Mouse (Mus musculus) liver, postnatal 0 days (tissue): Measurements from ENCODE around the gene Men1. TPM values are rescaled to one million over a fixed set of nuclear protein-coding genes. Genes with fewer than 3 reads are reported as not detected.

Experiments
- ATAC-seq: fragments of 200-750 bp; cut with Nextera tagmentation; 2 replicates; pipeline ENCODE4 v1.8.0; 2017; ENCODE audit warnings: mild to moderate bottlenecking, moderate library complexity
- DNase-seq: peaks from one replicate; pipeline ENCODE4 v3.0.0-alpha.2; 2016
- H3K27ac ChIP-seq: fragments of 300-500 bp; sonication (generic); 2 replicates; pipeline ENCODE4 v1.5.1; 2014; ENCODE audit warnings: antibody characterized with exemption, moderate library complexity, mild to moderate bottlenecking, low read depth
- H3K27me3 ChIP-seq: fragments of 300-500 bp; sonication (generic); 2 replicates; pipeline ENCODE4 v1.6.1; 2014; ENCODE audit warnings: low read length, control low read depth, mixed read lengths; ENCODE audit not compliant: insufficient read depth
- H3K36me3 ChIP-seq: fragments of 300-500 bp; sonication (generic); replicated peaks from 2 replicates; pipeline ENCODE4 v1.6.1; 2014; ENCODE audit warnings: mild to moderate bottlenecking, control low read depth, low read length, moderate library complexity, mixed read lengths; ENCODE audit not compliant: insufficient read depth
- H3K4me1 ChIP-seq: fragments of 300-500 bp; sonication (generic); 2 replicates; pipeline ENCODE4 v1.6.1; 2014; ENCODE audit warnings: antibody characterized with exemption, mild to moderate bottlenecking, control low read depth; ENCODE audit not compliant: insufficient read depth
- H3K4me2 ChIP-seq: fragments of 300-500 bp; sonication (generic); 2 replicates; pipeline ENCODE4 v1.6.1; 2014; ENCODE audit warnings: low read depth, mild to moderate bottlenecking, low read length, moderate library complexity, mixed read lengths
- H3K4me3 ChIP-seq: fragments of 300-500 bp; sonication (generic); 2 replicates; pipeline ENCODE4 v1.5.1; 2014; ENCODE audit warnings: low read depth, low read length
- H3K9ac ChIP-seq: fragments of 300-500 bp; sonication (generic); replicated peaks from 2 replicates; pipeline ENCODE4 v1.6.1; 2014; ENCODE audit warnings: mild to moderate bottlenecking, moderate library complexity
- H3K9me3 ChIP-seq: fragments of 300-500 bp; sonication (generic); 2 replicates; pipeline ENCODE4 v1.6.1; 2016; ENCODE audit warnings: mild to moderate bottlenecking, control low read depth, low read length, mixed read lengths
- CTCF ChIP-seq: sonication (generic); IDR thresholded peaks from 2 replicates; pipeline ENCODE4 v1.5.1; 2016; ENCODE audit warnings: antibody characterized with exemption, low read depth
- EP300 ChIP-seq: IDR thresholded peaks from 2 replicates; pipeline ENCODE4 v1.6.1; 2016; ENCODE audit warnings: antibody characterized with exemption, low read depth, mild to moderate bottlenecking
- WGBS: fragments of 180-500 bp; shearing (Covaris S2); extraction: QIAGEN DNeasy Blood & Tissue Kit; methylation state at CpG from one replicate; pipeline ENCODE4 v1.1.7; 2014; ENCODE audit not compliant: insufficient replicate concordance; 5-methylcytosine and 5-hydroxymethylcytosine counted together
- polyA plus RNA-seq: library from polyadenylated mRNA; unstranded; fragments of >200 nt; fragmentation: Nextera tagmentation; extraction: Ambion mirVana; gene quantifications from 2 replicates; pipeline ENCODE4 v1.2.1, GENCODE M21; 2015

Men1 gene
- polyA plus RNA-seq, 1 experiment from 2014 or later = 10.0 TPM

- ATAC-seq (no peak), DNase-seq (no peak)
- TF ChIP-seq CTCF = no peak
- no peak for TF ChIP-seq EP300
- Histone ChIP-seq H3K27ac (no peak overlapping the region), H3K9me3 (no peaks in the 10 kb centered on the region), H3K4me2 (no peak overlapping the region), H3K27me3 (no peaks in the 10 kb centered on the region), H3K4me3 (no peak overlapping the region), H3K9ac (no peak overlapping the region), H3K4me1 (0 out of 2 replicates have a peak, but pooled peaks cover 7% of the 10 kb centered on the region), H3K36me3 (peaks cover 4% of the 10 kb centered on the region)
- 36% methylated on average over 5 of the region's 5 CpGs for WGBS
Observed at GRCm38 (mm10) chr19:6383470-6383869, 48.7 kb downstream of the Men1 start.

GRCm38 (mm10) chr19:6384128-6384527 lies 49.3 kb downstream of the Men1 start, which contains the start of gene Pygm:
Pygm (plus strand) TSS chr19:6384399.
- Histone ChIP-seq H3K27ac (no peak within 1 kb of the TSS), H3K27me3 (no peaks in the 10 kb centered on the region), H3K4me2 (peak within 1 kb of the TSS; percentile 40; the same call in 1 of the 2 replicates), H3K9me3 (no peaks in the 10 kb centered on the region), H3K36me3 (no peaks in the 10 kb centered on the region), H3K4me1 (peaks cover 9% of the 10 kb centered on the region; the same call in 1 of the 2 replicates), H3K4me3 (no peak within 1 kb of the TSS), H3K9ac (no peak within 1 kb of the TSS; the same call in 1 of the 2 replicates)
- ATAC-seq = no peak
- no peak for DNase-seq
- TF ChIP-seq EP300 = no peak
- no peak for TF ChIP-seq CTCF
- 24% methylated on average over 7 of the region's 7 CpGs for WGBS

- ATAC-seq (no peak), DNase-seq (no peak)
- no peaks in the 10 kb centered on the region for H3K27me3 ChIP-seq
- H3K4me1 ChIP-seq = peaks cover 15% of the 10 kb centered on the region
- no peak overlapping the region for H3K4me2 ChIP-seq
- H3K4me3 ChIP-seq = no peak overlapping the region
- no peak overlapping the region for H3K27ac ChIP-seq
- H3K36me3 ChIP-seq = no peaks in the 10 kb centered on the region
- 61% methylated on average over 11 of the region's 11 CpGs for WGBS
- no peaks in the 10 kb centered on the region for H3K9me3 ChIP-seq
- no peak overlapping the region for H3K9ac ChIP-seq
- TF ChIP-seq CTCF = no peak
- no peak for TF ChIP-seq EP300
Observed at GRCm38 (mm10) chr19:6384954-6385353, 50.2 kb downstream of the Men1 start.

- TF ChIP-seq EP300 (no peak), CTCF (no peak)
- WGBS = 68% methylated on average over 5 of the region's 5 CpGs
- no peaks in the 10 kb centered on the region for H3K36me3 ChIP-seq
- DNase-seq = no peak
- H3K9me3 ChIP-seq = no peaks in the 10 kb centered on the region
- no peak for ATAC-seq
- H3K4me1 ChIP-seq = peaks cover 20% of the 10 kb centered on the region
- H3K27me3 ChIP-seq = no peaks in the 10 kb centered on the region
- H3K9ac ChIP-seq = no peak overlapping the region
- no peak overlapping the region for H3K4me2 ChIP-seq
- H3K4me3 ChIP-seq = no peak overlapping the region
- H3K27ac ChIP-seq = no peak overlapping the region
Observed at GRCm38 (mm10) chr19:6385419-6385818, 50.6 kb downstream of the Men1 start.

- H3K9me3 ChIP-seq = no peaks in the 10 kb centered on the region
- H3K9ac ChIP-seq = no peak overlapping the region
- no peaks in the 10 kb centered on the region for H3K36me3 ChIP-seq
- ATAC-seq (no peak), DNase-seq (no peak)
- no peak overlapping the region for H3K27ac ChIP-seq
- WGBS = 80% methylated on average over 7 of the region's 7 CpGs
- no peak for TF ChIP-seq CTCF
- no peaks in the 10 kb centered on the region for H3K27me3 ChIP-seq
- no peak overlapping the region for H3K4me3 ChIP-seq
- H3K4me2 ChIP-seq = no peak overlapping the region
- peaks cover 23% of the 10 kb centered on the region for H3K4me1 ChIP-seq
Observed at GRCm38 (mm10) chr19:6385821-6386220, 51.0 kb downstream of the Men1 start.

- Histone ChIP-seq H3K36me3 (no peaks in the 10 kb centered on the region), H3K27ac (no peak overlapping the region), H3K9me3 (no peaks in the 10 kb centered on the region), H3K4me3 (no peak overlapping the region), H3K4me1 (peaks cover 23% of the 10 kb centered on the region), H3K9ac (no peak overlapping the region), H3K4me2 (no peak overlapping the region), H3K27me3 (no peaks in the 10 kb centered on the region)
- 61% methylated on average over 9 of the region's 9 CpGs for WGBS
- ATAC-seq = no peak
- no peak for DNase-seq
- TF ChIP-seq EP300 (no peak), CTCF (no peak)
Observed at GRCm38 (mm10) chr19:6386234-6386633, 51.5 kb downstream of the Men1 start.

- peaks cover 21% of the 10 kb centered on the region for H3K4me1 ChIP-seq
- DNase-seq = no peak
- H3K4me2 ChIP-seq = no peak overlapping the region
- 75% methylated on average over 13 of the region's 13 CpGs for WGBS
- no peaks in the 10 kb centered on the region for H3K27me3 ChIP-seq
- TF ChIP-seq CTCF = no peak
- no peak for TF ChIP-seq EP300
- H3K9me3 ChIP-seq = no peaks in the 10 kb centered on the region
- H3K9ac ChIP-seq = no peak overlapping the region
- H3K36me3 ChIP-seq = no peaks in the 10 kb centered on the region
- H3K4me3 ChIP-seq = no peak overlapping the region
- no peak for ATAC-seq
- no peak overlapping the region for H3K27ac ChIP-seq
Observed at GRCm38 (mm10) chr19:6388006-6388405, 53.2 kb downstream of the Men1 start.
